ENCODE assay signal across 9 mouse cellular contexts in genomic region chr17:88025227-88025626, GRCm38 (mm10). TPM values are rescaled to one million over a fixed set of nuclear protein-coding genes. Genes with fewer than 3 reads are reported as not detected.
DNase-seq lines count a peak whose midpoint lies in the region; ATAC-seq and TF ChIP-seq lines count a peak whose summit lies in the region.
"Had no signal": no experiment of that assay in that cellular context is flagged by ENCODE, and none has a peak within 500 bp of the region (broad histone marks: within the 10 kb centered on the region; RNA-seq: fewer than 3 reads in every experiment).

No protein-coding gene starts in this region.

- 34% methylated on average over 4 of the region's 4 CpGs for WGBS in heart, embryonic 16.5 days
- 45% methylated on average over 4 of the region's 4 CpGs for WGBS in heart, embryonic 11.5 days (ENCODE audit: insufficient replicate concordance)
- WGBS in kidney, postnatal 0 days: 38% methylated on average over 4 of the region's 4 CpGs

- H3K36me3 ChIP-seq in heart, embryonic 16.5 days (ENCODE audit: control insufficient read depth, insufficient read depth): no peaks in the 10 kb centered on the region
- H3K36me3 ChIP-seq in heart, embryonic 11.5 days (ENCODE audit: control insufficient read depth, insufficient read depth, low read length): no peaks in the 10 kb centered on the region
- H3K36me3 ChIP-seq in kidney, postnatal 0 days (ENCODE audit: insufficient read depth, low read length): no peaks in the 10 kb centered on the region
- H3K36me3 ChIP-seq: embryonic facial prominence, embryonic 12.5 days had no signal

- peak; percentile 15 for DNase-seq in urinary bladder, postnatal 25 days (ENCODE audit: low spot score)
- no peak for DNase-seq in urinary bladder, adult 18-20 months (ENCODE audit: low spot score in 2 of 2)
- peak; percentile 70 for DNase-seq in c-Kit-positive CD71-positive TER-119-positive erythroid progenitor cells, embryonic 14.5 days (ENCODE audit: low spot score)
- peak; percentile 85 for DNase-seq in kidney, postnatal 0 days (ENCODE audit: low spot score)
- no peak for DNase-seq in urinary bladder, postnatal 10 days (ENCODE audit: low spot score)

- H3K9me3 ChIP-seq in heart, embryonic 16.5 days (replicated peaks; ENCODE audit: control insufficient read depth, low read length): no peaks in the 10 kb centered on the region
- H3K9me3 ChIP-seq in heart, embryonic 11.5 days (replicated peaks; ENCODE audit: control insufficient read depth, low read length): no peaks in the 10 kb centered on the region
- no peaks in the 10 kb centered on the region for H3K9me3 ChIP-seq in kidney, postnatal 0 days (replicated peaks; ENCODE audit: low read length)
- H3K9me3 ChIP-seq: embryonic facial prominence, embryonic 12.5 days had no signal

- no peak overlapping the region for H3K4me2 ChIP-seq in heart, embryonic 16.5 days (ENCODE audit: low read depth, low read length)
- no peak overlapping the region for H3K4me2 ChIP-seq in heart, embryonic 11.5 days
- no peak overlapping the region for H3K4me2 ChIP-seq in kidney, postnatal 0 days (ENCODE audit: low read length)
- H3K4me2 ChIP-seq: embryonic facial prominence, embryonic 12.5 days had no signal

- no peak overlapping the region for H3K9ac ChIP-seq in heart, embryonic 16.5 days (ENCODE audit: low read length)
- no peak overlapping the region for H3K9ac ChIP-seq in heart, embryonic 11.5 days (ENCODE audit: low read depth, low read length)
- no peak overlapping the region for H3K9ac ChIP-seq in kidney, postnatal 0 days (ENCODE audit: low read depth, low read length)
- H3K9ac ChIP-seq: embryonic facial prominence, embryonic 12.5 days had no signal

- H3K4me1 ChIP-seq in heart, embryonic 16.5 days (ENCODE audit: control insufficient read depth, insufficient read depth, low read length): peaks cover 7% of the 10 kb centered on the region; the same call in 1 of the 2 replicates
- 0 out of 2 replicates have a peak, but pooled peaks cover 5% of the 10 kb centered on the region for H3K4me1 ChIP-seq in heart, embryonic 11.5 days (ENCODE audit: control insufficient read depth, insufficient read depth, low read length)
- H3K4me1 ChIP-seq in kidney, postnatal 0 days (replicated peaks; ENCODE audit: insufficient read depth, low read length): no peaks in the 10 kb centered on the region
- H3K4me1 ChIP-seq: embryonic facial prominence, embryonic 12.5 days had no signal

- H3K27ac ChIP-seq in heart, embryonic 16.5 days (ENCODE audit: low read length): no peak overlapping the region
- H3K27ac ChIP-seq in heart, embryonic 11.5 days (ENCODE audit: low read depth, low read length): no peak overlapping the region
- H3K27ac ChIP-seq in kidney, postnatal 0 days: no peak overlapping the region
- H3K27ac ChIP-seq: embryonic facial prominence, embryonic 12.5 days had no signal

- H3K27me3 ChIP-seq in heart, embryonic 16.5 days (ENCODE audit: control insufficient read depth, insufficient read depth, low read length): no peaks in the 10 kb centered on the region
- H3K27me3 ChIP-seq in heart, embryonic 11.5 days (ENCODE audit: control insufficient read depth, insufficient read depth, low read length): no peaks in the 10 kb centered on the region
- H3K27me3 ChIP-seq in kidney, postnatal 0 days (ENCODE audit: insufficient read depth, low read length): no peaks in the 10 kb centered on the region
- H3K27me3 ChIP-seq: embryonic facial prominence, embryonic 12.5 days had no signal

- peak; percentile 75 for TF ChIP-seq CTCF in kidney, postnatal 0 days (IDR thresholded peaks at IDR 0.05; ENCODE audit: low read depth)

- no peak overlapping the region for H3K4me3 ChIP-seq in heart, embryonic 16.5 days (ENCODE audit: low read length)
- H3K4me3 ChIP-seq in heart, embryonic 11.5 days (ENCODE audit: low read depth, low read length): no peak overlapping the region
- no peak overlapping the region for H3K4me3 ChIP-seq in kidney, postnatal 0 days (replicated peaks; ENCODE audit: low read depth, low read length)
- H3K4me3 ChIP-seq: embryonic facial prominence, embryonic 12.5 days had no signal

- 0 out of 2 replicates have a peak, but pooled peaks have one; percentile 52 for ATAC-seq in heart, embryonic 16.5 days (replicated peaks; ENCODE audit: extremely low read depth, insufficient read depth, low FRiP score)
- ATAC-seq in heart, embryonic 11.5 days (replicated peaks; ENCODE audit: insufficient number of reproducible peaks, low FRiP score, low TSS enrichment): no peak
- no peak for ATAC-seq in kidney, postnatal 0 days (replicated peaks; ENCODE audit: low FRiP score, low read depth)
- peak; percentile 71 for ATAC-seq in megakaryocyte-erythroid progenitor cell, adult 5-6 weeks (replicated peaks; ENCODE audit: low FRiP score, low TSS enrichment, poor library complexity, severe bottlenecking)

RNA-seq across cellular contexts. Expression of gene Fbxo11, which starts 39.9 kb away (rescaled TPM):
- 9.7 and 10.0 TPM in 2 replicates for polyA plus RNA-seq in heart, embryonic 16.5 days (2015; fragmentation: Nextera tagmentation; extraction: Ambion mirVana)
- 17.3 and 17.7 TPM in 2 replicates for polyA plus RNA-seq in heart, embryonic 11.5 days (2014; fragmentation: Nextera tagmentation; extraction: Ambion mirVana)
- polyA plus RNA-seq in kidney, postnatal 0 days (2015; fragmentation: Nextera tagmentation; extraction: Ambion mirVana): 15.3 and 16.2 TPM in 2 replicates
- total RNA-seq in megakaryocyte-erythroid progenitor cell, adult 5-6 weeks (2014; fragmentation: Nextera tagmentation): 16.9 and 21.7 TPM in 2 replicates
- total RNA-seq in megakaryocyte-erythroid progenitor cell, adult 5-6 weeks (2017): 21.2 and 24.3 TPM in 2 replicates

RNA-seq across cellular contexts. Expression of gene Msh6, which starts 50.4 kb away (rescaled TPM):
- 26.6 and 29.2 TPM in 2 replicates for polyA plus RNA-seq in heart, embryonic 16.5 days (2015; fragmentation: Nextera tagmentation; extraction: Ambion mirVana)
- polyA plus RNA-seq in heart, embryonic 11.5 days (2014; fragmentation: Nextera tagmentation; extraction: Ambion mirVana): 39.2 and 47.1 TPM in 2 replicates
- 28.6 and 32.0 TPM in 2 replicates for polyA plus RNA-seq in kidney, postnatal 0 days (2015; fragmentation: Nextera tagmentation; extraction: Ambion mirVana)
- 75.4 and 77.6 TPM in 2 replicates for total RNA-seq in megakaryocyte-erythroid progenitor cell, adult 5-6 weeks (2014; fragmentation: Nextera tagmentation)
- 138 and 149 TPM in 2 replicates for total RNA-seq in megakaryocyte-erythroid progenitor cell, adult 5-6 weeks (2017)

Comparison
In these comparisons a context has a peak if more than half of its experiments do, and no peak if none do; other contexts are left out.
1. ATAC-seq: peak in heart, embryonic 16.5 days (single experiment) and megakaryocyte-erythroid progenitor cell, adult 5-6 weeks (single experiment); none in heart, embryonic 11.5 days (single experiment) and kidney, postnatal 0 days (single experiment).
2. DNase-seq: peak in urinary bladder, postnatal 25 days (single experiment), c-Kit-positive CD71-positive TER-119-positive erythroid progenitor cells, embryonic 14.5 days (single experiment) and kidney, postnatal 0 days (single experiment); none in urinary bladder, adult 18-20 months (0 of 2) and urinary bladder, postnatal 10 days (single experiment).